ENCODE assay signal across 7 mouse cellular contexts in the genomic region with DNA sequence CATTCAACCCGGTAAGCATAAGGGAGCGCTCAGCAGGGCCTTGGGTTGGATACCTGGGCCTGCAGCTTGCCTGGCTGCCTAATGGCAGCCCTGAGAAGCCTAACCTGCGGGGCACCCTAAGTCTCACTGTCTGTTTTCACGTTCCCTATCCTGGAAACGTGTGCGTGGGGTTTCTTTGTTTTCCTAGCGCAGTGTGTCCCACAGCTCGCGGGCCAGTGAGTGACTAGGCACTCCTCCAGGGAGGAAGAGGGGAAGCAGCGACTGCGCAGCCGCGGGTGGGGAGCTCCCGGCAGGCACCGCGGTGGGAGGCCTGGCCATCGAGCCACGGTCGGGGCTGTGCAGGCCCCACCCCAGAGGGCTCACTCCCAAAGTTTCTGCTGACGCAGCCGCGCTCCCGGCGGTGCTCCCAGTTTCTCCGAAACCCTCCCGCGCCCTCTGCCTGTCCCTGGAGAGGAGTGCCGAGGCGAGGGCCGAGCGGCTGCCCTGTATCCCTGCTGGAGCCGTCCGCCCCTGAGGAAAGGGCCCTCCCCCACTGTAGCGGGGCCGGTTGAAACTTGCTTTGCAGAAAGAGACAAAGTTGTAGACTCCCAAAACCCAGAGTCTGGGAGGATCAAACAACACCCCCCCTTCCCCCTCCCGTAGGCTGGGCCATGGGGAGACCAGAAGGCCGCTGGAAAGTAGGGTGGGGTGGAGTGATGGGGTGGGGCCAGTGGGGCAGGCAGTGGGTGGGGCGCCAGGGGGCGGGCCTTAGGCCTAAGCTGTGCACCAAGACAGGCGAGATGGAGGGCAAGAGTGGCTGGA.
DNase-seq lines count a peak whose midpoint lies in the region; ATAC-seq lines count a peak whose summit lies in the region.

No protein-coding gene starts in this region.

- 1% methylated on average over 40 of the region's 40 CpGs for WGBS in intestine, embryonic 16.5 days
- 1% methylated on average over 40 of the region's 40 CpGs for WGBS in midbrain, embryonic 11.5 days

- ATAC-seq in intestine, embryonic 16.5 days: peak; percentile 99
- ATAC-seq in midbrain, embryonic 11.5 days (ENCODE audit: low FRiP score): peak; percentile 97

- H3K4me1 ChIP-seq in intestine, embryonic 16.5 days (ENCODE audit: control insufficient read depth, insufficient read depth, low read length): peaks cover 15% of the 10 kb centered on the region; the same call in 1 of the 2 replicates
- H3K4me1 ChIP-seq in midbrain, embryonic 11.5 days (ENCODE audit: control insufficient read depth, insufficient read depth, low read length): peaks cover 3% of the 10 kb centered on the region; the same call in 1 of the 2 replicates

- H3K27ac ChIP-seq in intestine, embryonic 16.5 days (ENCODE audit: low read length): peak overlapping the region; percentile 100
- H3K27ac ChIP-seq in midbrain, embryonic 11.5 days (ENCODE audit: low read depth, low read length): peak overlapping the region; percentile 89

- intact Hi-C loops in gastrocnemius, postnatal 36 days (cut with DNase I): loop anchor here (5.0 kb wide), 4 partner anchors 47 to 412 kb away; a partner anchor contains a TSS
- intact Hi-C loops in left cerebral cortex, postnatal 36 days (cut with DNase I): loop anchor here (2.0 to 10.0 kb wide), 2 partner anchors 195 to 415 kb away; a partner anchor contains a TSS

- no peaks in the 10 kb centered on the region for H3K36me3 ChIP-seq in intestine, embryonic 16.5 days (ENCODE audit: control insufficient read depth, insufficient read depth, low read length)
- H3K36me3 ChIP-seq in midbrain, embryonic 11.5 days (ENCODE audit: control insufficient read depth, insufficient read depth, low read length): no peaks in the 10 kb centered on the region

- H3K27me3 ChIP-seq in intestine, embryonic 16.5 days (replicated peaks; ENCODE audit: control insufficient read depth, insufficient read depth, low read length): no peaks in the 10 kb centered on the region
- no peaks in the 10 kb centered on the region for H3K27me3 ChIP-seq in midbrain, embryonic 11.5 days (ENCODE audit: control insufficient read depth, insufficient read depth, low read length)

- H3K9me3 ChIP-seq in intestine, embryonic 16.5 days (ENCODE audit: control insufficient read depth, low read length): no peaks in the 10 kb centered on the region
- H3K9me3 ChIP-seq in midbrain, embryonic 11.5 days (ENCODE audit: control insufficient read depth, low read length): no peaks in the 10 kb centered on the region

- DNase-seq in adrenal gland, adult 18-20 months (ENCODE audit: low spot score in 2 of 2): peak; percentile 92 to 95
- peak; percentile 94 for DNase-seq in embryo, embryonic 11 days
- peak; percentile 93 to 96 for DNase-seq in gastrocnemius, postnatal 36 days
- peak; percentile 91 for DNase-seq in left cerebral cortex, postnatal 36 days (ENCODE audit: low spot score in 2 of 2)
- DNase-seq in midbrain, embryonic 11.5 days (ENCODE audit: low spot score, missing footprints): peak; percentile 98
- DNase-seq in skeletal muscle tissue, adult 2 months (ENCODE audit: low read depth, low spot score): peak; percentile 96

- peak overlapping the region; percentile 58 for H3K4me2 ChIP-seq in intestine, embryonic 16.5 days (ENCODE audit: low read depth, low read length)
- peak overlapping the region; percentile 71 for H3K4me2 ChIP-seq in midbrain, embryonic 11.5 days

- peak overlapping the region; percentile 64 for H3K4me3 ChIP-seq in intestine, embryonic 16.5 days (ENCODE audit: low read length)
- peak overlapping the region; percentile 39 for H3K4me3 ChIP-seq in midbrain, embryonic 11.5 days (ENCODE audit: low read depth, low read length)

- H3K9ac ChIP-seq in intestine, embryonic 16.5 days (ENCODE audit: low read depth, low read length): peak overlapping the region; percentile 89
- peak overlapping the region; percentile 71 for H3K9ac ChIP-seq in midbrain, embryonic 11.5 days (ENCODE audit: low read length)

Comparison
In these comparisons a context has a peak if more than half of its experiments do, and no peak if none do; other contexts are left out.
1. Peak in every context shown above with its lines: DNase-seq, ATAC-seq, H3K4me3 ChIP-seq and H3K27ac ChIP-seq.